ENCODE assay signal across 21 mouse cellular contexts in genomic region chr12:119160786-119161185, GRCm38 (mm10).
A peak's percentile ranks its signal among the peaks of the same experiment; 100 is the strongest.
DNase-seq lines count a peak whose midpoint lies in the region; ATAC-seq and TF ChIP-seq lines count a peak whose summit lies in the region.
"Had no signal": no experiment of that assay in that cellular context is flagged by ENCODE, and none has a peak within 500 bp of the region (broad histone marks: within the 10 kb centered on the region; RNA-seq: fewer than 3 reads in every experiment).

No protein-coding gene starts in this region.

- no peak overlapping the region for H3K4me2 ChIP-seq in forebrain, embryonic 14.5 days (ENCODE audit: low read length)
- no peak overlapping the region for H3K4me2 ChIP-seq in forebrain, embryonic 16.5 days (ENCODE audit: low read length)
- H3K4me2 ChIP-seq in midbrain, embryonic 14.5 days (ENCODE audit: low read length) = no peak overlapping the region
- H3K4me2 ChIP-seq in midbrain, embryonic 15.5 days = no peak overlapping the region
- H3K4me2 ChIP-seq: embryonic facial prominence, embryonic 15.5 days; forebrain, embryonic 15.5 days; heart, embryonic 11.5 days; heart, embryonic 15.5 days; hindbrain, embryonic 14.5 days had no signal

- no peak for ATAC-seq in forebrain, embryonic 14.5 days
- ATAC-seq in forebrain, embryonic 16.5 days = no peak
- ATAC-seq in midbrain, embryonic 14.5 days (ENCODE audit: low FRiP score, low TSS enrichment) = no peak
- no peak for ATAC-seq in midbrain, embryonic 15.5 days (replicated peaks)
- ATAC-seq: forebrain, embryonic 15.5 days; intestine, embryonic 16.5 days had no signal

- no peak for TF ChIP-seq CTCF in cerebellum, adult 2 months (IDR thresholded peaks at IDR 0.05; ENCODE audit: borderline replicate concordance, insufficient read depth, low read depth, low read length)

- H3K27ac ChIP-seq in forebrain, embryonic 14.5 days (ENCODE audit: low read depth, low read length) = no peak overlapping the region
- H3K27ac ChIP-seq in forebrain, embryonic 16.5 days (ENCODE audit: low read length) = no peak overlapping the region
- H3K27ac ChIP-seq in midbrain, embryonic 14.5 days (replicated peaks; ENCODE audit: low read depth, low read length) = no peak overlapping the region
- no peak overlapping the region for H3K27ac ChIP-seq in midbrain, embryonic 15.5 days
- no peak overlapping the region for H3K27ac ChIP-seq in cerebellum, adult 2 months (ENCODE audit: insufficient read depth, low read length)
- H3K27ac ChIP-seq: embryonic facial prominence, embryonic 15.5 days; forebrain, embryonic 10.5 days; forebrain, embryonic 15.5 days; heart, adult 2 months; heart, embryonic 15.5 days; hindbrain, embryonic 14.5 days had no signal

- H3K4me1 ChIP-seq in forebrain, embryonic 14.5 days (ENCODE audit: control insufficient read depth, insufficient read depth, low read length) = peaks cover 5% of the 10 kb centered on the region; the same call in 1 of the 2 replicates
- no peaks in the 10 kb centered on the region for H3K4me1 ChIP-seq in forebrain, embryonic 16.5 days (replicated peaks; ENCODE audit: control insufficient read depth, insufficient read depth, low read length)
- H3K4me1 ChIP-seq in midbrain, embryonic 14.5 days (ENCODE audit: control insufficient read depth, insufficient read depth, low read length) = peaks cover 10% of the 10 kb centered on the region
- peaks cover 3% of the 10 kb centered on the region; the same call in 1 of the 2 replicates for H3K4me1 ChIP-seq in midbrain, embryonic 15.5 days
- H3K4me1 ChIP-seq in cerebellum, adult 2 months (ENCODE audit: control insufficient read depth, insufficient read depth, low read length) = no peaks in the 10 kb centered on the region
- H3K4me1 ChIP-seq: embryonic facial prominence, embryonic 15.5 days had no signal

- H3K4me3 ChIP-seq in forebrain, embryonic 14.5 days (ENCODE audit: low read depth, low read length) = no peak overlapping the region
- H3K4me3 ChIP-seq in forebrain, embryonic 16.5 days (replicated peaks; ENCODE audit: low read length) = no peak overlapping the region
- H3K4me3 ChIP-seq in midbrain, embryonic 14.5 days (replicated peaks; ENCODE audit: low read depth, low read length) = no peak overlapping the region
- no peak overlapping the region for H3K4me3 ChIP-seq in midbrain, embryonic 15.5 days
- no peak overlapping the region for H3K4me3 ChIP-seq in cerebellum, adult 2 months (replicated peaks; ENCODE audit: insufficient read depth, low read depth, low read length)
- H3K4me3 ChIP-seq: embryonic facial prominence, embryonic 15.5 days; erythroblast, embryonic 14.5 days; forebrain, embryonic 10.5 days; forebrain, embryonic 15.5 days; heart, adult 2 months; heart, embryonic 15.5 days had no signal

- no peak for TF ChIP-seq POLR2A in cerebellum, adult 2 months (IDR thresholded peaks at IDR 0.05; ENCODE audit: borderline replicate concordance, insufficient read depth, low read length)

- no peaks in the 10 kb centered on the region for H3K27me3 ChIP-seq in forebrain, embryonic 14.5 days (replicated peaks; ENCODE audit: control insufficient read depth, insufficient read depth, low read length)
- no peaks in the 10 kb centered on the region for H3K27me3 ChIP-seq in forebrain, embryonic 16.5 days (replicated peaks; ENCODE audit: control insufficient read depth, insufficient read depth, low read length)
- H3K27me3 ChIP-seq in midbrain, embryonic 14.5 days (ENCODE audit: control insufficient read depth, insufficient read depth, low read length) = no peaks in the 10 kb centered on the region
- H3K27me3 ChIP-seq in midbrain, embryonic 15.5 days (replicated peaks) = no peaks in the 10 kb centered on the region
- H3K27me3 ChIP-seq in cerebellum, adult 2 months (ENCODE audit: control insufficient read depth, insufficient read depth, low read length) = no peaks in the 10 kb centered on the region
- H3K27me3 ChIP-seq: embryonic facial prominence, embryonic 15.5 days; forebrain, embryonic 15.5 days; heart, embryonic 15.5 days had no signal

- peak; percentile 10 for DNase-seq in forebrain, embryonic 14.5 days (ENCODE audit: low spot score)
- DNase-seq in midbrain, embryonic 14.5 days = peak; percentile 17
- DNase-seq in adrenal gland, postnatal 14 days = peak; percentile 27
- DNase-seq in brain, adult 2 months (ENCODE audit: low read depth, low spot score) = peak; percentile 18
- DNase-seq in cerebellum, adult 2 months = no peak
- DNase-seq: cerebellum, adult 11-12 months; cerebellum, postnatal 10 days; gastrocnemius, postnatal 14 days; heart, adult 2 months; heart, postnatal 14 days; kidney, adult 2 months had no signal

- no peak overlapping the region for H3K9ac ChIP-seq in forebrain, embryonic 14.5 days (ENCODE audit: low read length)
- H3K9ac ChIP-seq in forebrain, embryonic 16.5 days (replicated peaks; ENCODE audit: low read depth, low read length) = no peak overlapping the region
- H3K9ac ChIP-seq in midbrain, embryonic 14.5 days (replicated peaks; ENCODE audit: low read length) = no peak overlapping the region
- H3K9ac ChIP-seq in midbrain, embryonic 15.5 days = no peak overlapping the region
- H3K9ac ChIP-seq: embryonic facial prominence, embryonic 15.5 days; forebrain, embryonic 15.5 days; heart, embryonic 15.5 days; hindbrain, embryonic 14.5 days had no signal

- peaks cover 13% of the 10 kb centered on the region for H3K36me3 ChIP-seq in forebrain, embryonic 14.5 days (ENCODE audit: control insufficient read depth, insufficient read depth, low read length)
- peaks cover 4% of the 10 kb centered on the region; the same call in 1 of the 2 replicates for H3K36me3 ChIP-seq in forebrain, embryonic 16.5 days (ENCODE audit: control insufficient read depth, insufficient read depth)
- H3K36me3 ChIP-seq in midbrain, embryonic 14.5 days (ENCODE audit: control insufficient read depth, insufficient read depth, low read length) = peaks cover 23% of the 10 kb centered on the region
- H3K36me3 ChIP-seq in midbrain, embryonic 15.5 days (replicated peaks) = 0 out of 2 replicates have a peak, but pooled peaks cover 3% of the 10 kb centered on the region
- H3K36me3 ChIP-seq: embryonic facial prominence, embryonic 15.5 days; heart, embryonic 15.5 days had no signal

- H3K9me3 ChIP-seq in forebrain, embryonic 14.5 days (replicated peaks; ENCODE audit: control insufficient read depth, low read length) = no peaks in the 10 kb centered on the region
- no peaks in the 10 kb centered on the region for H3K9me3 ChIP-seq in forebrain, embryonic 16.5 days (ENCODE audit: control insufficient read depth, low read length)
- H3K9me3 ChIP-seq in midbrain, embryonic 14.5 days (ENCODE audit: control insufficient read depth, low read length) = no peaks in the 10 kb centered on the region
- no peaks in the 10 kb centered on the region for H3K9me3 ChIP-seq in midbrain, embryonic 15.5 days
- H3K9me3 ChIP-seq: embryonic facial prominence, embryonic 15.5 days; forebrain, embryonic 10.5 days; forebrain, embryonic 15.5 days; heart, embryonic 15.5 days had no signal

Comparison
In these comparisons a context has a peak if more than half of its experiments do, and no peak if none do; other contexts are left out.
1. DNase-seq: peak in forebrain, embryonic 14.5 days (single experiment), midbrain, embryonic 14.5 days (single experiment), adrenal gland, postnatal 14 days (single experiment) and brain, adult 2 months (single experiment); none in cerebellum, adult 2 months (0 of 2).